Mouse (Mus musculus) embryonic facial prominence, embryonic 10.5 days (tissue): ENCODE measurements around the gene Dnmt1. TPM values are rescaled to one million over a fixed set of nuclear protein-coding genes. Genes with fewer than 3 reads are reported as not detected.

Experiments
- DNase-seq: peaks from one replicate; pipeline ENCODE4 v3.0.0-alpha.2; 2017; ENCODE audit warnings: low spot score
- H3K27ac ChIP-seq: fragments of 300-500 bp; sonication (generic); replicated peaks from 2 replicates; pipeline ENCODE4 v1.5.1; 2016; ENCODE audit warnings: mild to moderate bottlenecking
- H3K27me3 ChIP-seq: fragments of 300-500 bp; sonication (generic); replicated peaks from 2 replicates; pipeline ENCODE4 v1.6.1; 2016; ENCODE audit warnings: low read depth, mild to moderate bottlenecking; ENCODE audit not compliant: poor library complexity, severe bottlenecking
- H3K36me3 ChIP-seq: fragments of 300-500 bp; sonication (generic); replicated peaks from 2 replicates; pipeline ENCODE4 v1.6.1; 2016; ENCODE audit warnings: mild to moderate bottlenecking, moderate library complexity
- H3K4me1 ChIP-seq: fragments of 300-500 bp; sonication (generic); 2 replicates; pipeline ENCODE4 v1.6.1; 2016
- H3K4me3 ChIP-seq: fragments of 300-500 bp; sonication (generic); 2 replicates; pipeline ENCODE4 v1.5.1; 2016; ENCODE audit warnings: mild to moderate bottlenecking, moderate library complexity
- H3K9me3 ChIP-seq: fragments of 300-500 bp; sonication (generic); 2 replicates; pipeline ENCODE4 v1.6.1; 2016; ENCODE audit warnings: mild to moderate bottlenecking
- WGBS: fragments of 180-500 bp; shearing (Covaris S2); methylation state at CpG from one replicate; pipeline ENCODE4 v1.1.7; 2016; 5-methylcytosine and 5-hydroxymethylcytosine counted together
- polyA plus RNA-seq: library from polyadenylated mRNA; unstranded; fragments of >200 nt; fragmentation: Nextera tagmentation; extraction: Ambion mirVana; gene quantifications from 2 replicates; pipeline ENCODE4 v1.2.1, GENCODE M21; 2016

The Dnmt1 gene
- polyA plus RNA-seq, 1 experiment from 2014 or later = 168 TPM

GRCm38 (mm10) chr9:20950419-20950818, 9.3 kb downstream of the Dnmt1 start:
- Histone ChIP-seq H3K4me3 (peak overlapping the region; percentile 97; the same call in 1 of the 2 replicates), H3K27me3 (no peaks in the 10 kb centered on the region), H3K27ac (no peak overlapping the region)

GRCm38 (mm10) chr9:20946066-20946880, 13.4 kb downstream of the Dnmt1 start:
- Histone ChIP-seq H3K36me3 (peaks cover 80% of the 10 kb centered on the region), H3K4me3 (no peak overlapping the region), H3K27me3 (no peaks in the 10 kb centered on the region), H3K9me3 (no peaks in the 10 kb centered on the region), H3K4me1 (peaks cover 47% of the 10 kb centered on the region), H3K27ac (no peak overlapping the region)
- 87% methylated on average over 16 of the region's 16 CpGs for WGBS
- DNase-seq = no peak

More at GRCm38 (mm10) chr9:20950419-20950818, 9.3 kb downstream of the Dnmt1 start:
- H3K36me3 ChIP-seq = peaks cover 51% of the 10 kb centered on the region
- H3K4me1 ChIP-seq = peaks cover 35% of the 10 kb centered on the region
- no peak for DNase-seq
- H3K9me3 ChIP-seq = no peaks in the 10 kb centered on the region

GRCm38 (mm10) chr9:20944697-20945370, 14.9 kb downstream of the Dnmt1 start:
- Histone ChIP-seq H3K4me3 (peak overlapping the region; percentile 21; the same call in 1 of the 2 replicates), H3K27ac (0 out of 2 replicates have a peak overlapping the region, but pooled peaks have one; percentile 21), H3K27me3 (no peaks in the 10 kb centered on the region), H3K9me3 (no peaks in the 10 kb centered on the region), H3K4me1 (peaks cover 36% of the 10 kb centered on the region), H3K36me3 (peaks cover 86% of the 10 kb centered on the region)
- WGBS = 62% methylated on average over 4 of the region's 4 CpGs
- no peak for DNase-seq

DNA sequence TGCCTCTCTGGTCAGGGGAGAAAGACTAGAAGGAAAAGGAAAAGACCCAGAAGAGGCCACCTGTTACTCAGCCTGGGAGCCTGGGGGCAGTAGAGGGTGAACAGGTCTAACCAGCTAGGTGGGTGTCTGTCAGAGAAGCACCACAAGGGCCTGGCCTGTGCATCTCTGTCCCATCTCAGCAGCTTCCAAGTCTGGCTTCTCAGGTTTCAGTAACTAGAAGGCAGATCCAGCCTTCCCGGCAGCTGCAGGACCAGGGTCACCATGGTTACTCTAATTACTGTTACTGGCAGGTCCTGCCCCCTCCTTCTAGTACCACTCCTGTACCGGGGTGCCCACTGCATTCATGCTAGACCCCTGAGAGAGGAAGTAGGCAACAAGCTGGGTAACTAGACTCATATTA, 15.8 kb downstream of the Dnmt1 start:
- Histone ChIP-seq H3K9me3 (no peaks in the 10 kb centered on the region), H3K4me3 (peak overlapping the region; percentile 21), H3K4me1 (peaks cover 32% of the 10 kb centered on the region), H3K36me3 (peaks cover 86% of the 10 kb centered on the region), H3K27me3 (no peaks in the 10 kb centered on the region), H3K27ac (peak overlapping the region; percentile 49)
- WGBS = 10% methylated on average over 2 of the region's 2 CpGs
- peak; percentile 73 for DNase-seq

DNA sequence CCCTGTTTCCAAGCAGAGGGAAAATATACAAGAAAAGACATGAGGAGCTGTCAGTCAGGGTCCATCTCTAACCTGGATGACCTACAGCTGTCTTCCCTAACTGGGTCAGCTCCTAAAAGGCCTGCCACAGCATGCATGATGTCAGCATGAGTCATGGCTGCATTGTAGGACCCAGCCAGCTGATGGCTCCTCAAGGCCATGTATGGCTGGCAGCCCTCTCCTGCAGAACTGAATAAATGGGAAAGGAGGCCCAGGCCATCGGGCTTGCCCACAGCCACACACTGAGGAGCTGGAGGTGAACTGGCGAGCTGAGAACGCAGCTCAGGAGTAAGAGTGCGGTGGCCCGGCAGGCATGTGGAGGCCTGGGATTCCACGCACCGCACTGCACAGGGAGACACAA, 16.3 kb downstream of the Dnmt1 start:
- peak overlapping the region; percentile 49 for H3K27ac ChIP-seq
- H3K27me3 ChIP-seq = no peaks in the 10 kb centered on the region
- 85% methylated on average over 7 of the region's 7 CpGs for WGBS
- H3K4me3 ChIP-seq = peak overlapping the region; percentile 21; the same call in 1 of the 2 replicates
- peaks cover 86% of the 10 kb centered on the region for H3K36me3 ChIP-seq
- no peak for DNase-seq
- peaks cover 30% of the 10 kb centered on the region for H3K4me1 ChIP-seq
- no peaks in the 10 kb centered on the region for H3K9me3 ChIP-seq

DNA sequence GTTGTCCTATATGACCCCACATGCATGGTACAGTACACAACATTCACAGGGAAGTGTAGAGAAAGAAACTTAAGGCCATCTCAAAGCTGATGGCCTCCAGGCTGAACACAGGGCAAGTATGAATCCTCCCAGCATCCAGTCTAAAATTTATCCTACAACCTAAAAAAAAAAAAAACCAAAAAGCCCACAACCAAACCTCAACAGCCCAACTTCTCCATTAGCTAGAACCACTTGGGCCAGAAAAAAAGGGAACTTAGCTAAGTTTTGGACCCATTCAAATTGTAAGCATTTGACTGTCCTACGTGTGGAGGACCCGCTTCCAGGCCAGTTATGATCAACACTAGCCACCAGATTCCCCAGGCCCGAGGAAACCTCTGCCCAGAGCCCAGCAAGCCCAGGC, 36.4 kb downstream of the Dnmt1 start:
- H3K4me1 ChIP-seq = no peaks in the 10 kb centered on the region
- H3K27me3 ChIP-seq = no peaks in the 10 kb centered on the region
- no peak overlapping the region for H3K27ac ChIP-seq
- no peak overlapping the region for H3K4me3 ChIP-seq
- H3K9me3 ChIP-seq = no peaks in the 10 kb centered on the region
- WGBS = 88% methylated on average over 3 of the region's 3 CpGs
- DNase-seq = no peak
- peaks cover 100% of the 10 kb centered on the region for H3K36me3 ChIP-seq

DNA sequence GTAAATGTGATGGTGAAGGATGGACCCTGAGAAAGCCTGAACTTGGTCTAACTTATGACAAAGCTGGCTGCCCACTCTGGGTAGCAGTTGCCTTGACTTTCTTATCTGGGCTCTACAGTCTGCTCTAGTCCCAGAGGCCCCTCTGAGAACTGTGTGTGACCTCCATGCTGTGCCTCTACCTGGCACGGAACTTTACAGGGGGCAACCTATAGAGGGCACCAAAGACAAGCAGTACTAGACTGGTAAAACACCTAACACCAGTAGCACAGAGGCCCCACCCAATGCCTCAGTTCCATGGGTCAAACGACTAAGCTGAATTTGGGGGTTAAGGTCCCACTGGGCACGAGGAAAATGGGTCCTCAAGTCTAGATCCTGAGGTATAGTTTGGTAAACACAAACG, 43.5 kb downstream of the Dnmt1 start:
- DNase-seq = no peak
- no peaks in the 10 kb centered on the region for H3K9me3 ChIP-seq
- H3K4me1 ChIP-seq = no peaks in the 10 kb centered on the region
- no peak overlapping the region for H3K4me3 ChIP-seq
- H3K27me3 ChIP-seq = no peaks in the 10 kb centered on the region
- peaks cover 100% of the 10 kb centered on the region for H3K36me3 ChIP-seq
- WGBS = 82% methylated on average over 4 of the region's 4 CpGs
- H3K27ac ChIP-seq = no peak overlapping the region

GRCm38 (mm10) chr9:20909948-20910347, 49.7 kb downstream of the Dnmt1 start:
- WGBS = 94% methylated on average over 9 of the region's 9 CpGs
- Histone ChIP-seq H3K27me3 (no peaks in the 10 kb centered on the region), H3K4me3 (no peak overlapping the region), H3K9me3 (no peaks in the 10 kb centered on the region), H3K4me1 (no peaks in the 10 kb centered on the region), H3K27ac (no peak overlapping the region), H3K36me3 (peaks cover 100% of the 10 kb centered on the region)
- DNase-seq = no peak

DNA sequence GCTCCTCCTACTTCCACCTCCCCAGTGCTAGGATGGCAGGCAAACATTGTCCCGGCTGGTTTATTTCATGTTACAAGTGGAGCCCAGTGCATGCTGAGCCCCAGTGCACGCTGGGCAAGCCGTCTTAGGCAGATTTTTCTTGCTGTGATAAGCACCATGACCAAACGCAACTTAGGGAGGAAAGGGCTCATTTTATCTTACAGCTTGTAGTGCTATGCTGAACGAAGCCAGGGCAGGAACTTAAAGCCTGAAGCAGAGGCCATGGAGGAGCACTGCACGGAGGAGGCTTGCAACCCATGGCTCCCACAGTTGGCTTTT, 57.6 kb downstream of the Dnmt1 start:
- peaks cover 16% of the 10 kb centered on the region for H3K4me1 ChIP-seq
- H3K9me3 ChIP-seq = no peaks in the 10 kb centered on the region
- WGBS = 49% methylated on average over 6 of the region's 6 CpGs
- 0 out of 2 replicates have a peak overlapping the region, but pooled peaks have one; percentile 30 for H3K27ac ChIP-seq
- no peak for DNase-seq
- no peaks in the 10 kb centered on the region for H3K27me3 ChIP-seq
- H3K4me3 ChIP-seq = no peak overlapping the region
- peaks cover 42% of the 10 kb centered on the region for H3K36me3 ChIP-seq

- peaks cover 42% of the 10 kb centered on the region for H3K36me3 ChIP-seq
- H3K27ac ChIP-seq = 0 out of 2 replicates have a peak overlapping the region, but pooled peaks have one; percentile 30
- DNase-seq = no peak
- H3K4me3 ChIP-seq = no peak overlapping the region
- H3K9me3 ChIP-seq = no peaks in the 10 kb centered on the region
- H3K27me3 ChIP-seq = no peaks in the 10 kb centered on the region
- 20% methylated on average over 13 of the region's 13 CpGs for WGBS
- H3K4me1 ChIP-seq = peaks cover 21% of the 10 kb centered on the region
These were observed 58.1 kb downstream of the Dnmt1 start for GRCm38 (mm10) chr9:20901466-20902173.

DNA sequence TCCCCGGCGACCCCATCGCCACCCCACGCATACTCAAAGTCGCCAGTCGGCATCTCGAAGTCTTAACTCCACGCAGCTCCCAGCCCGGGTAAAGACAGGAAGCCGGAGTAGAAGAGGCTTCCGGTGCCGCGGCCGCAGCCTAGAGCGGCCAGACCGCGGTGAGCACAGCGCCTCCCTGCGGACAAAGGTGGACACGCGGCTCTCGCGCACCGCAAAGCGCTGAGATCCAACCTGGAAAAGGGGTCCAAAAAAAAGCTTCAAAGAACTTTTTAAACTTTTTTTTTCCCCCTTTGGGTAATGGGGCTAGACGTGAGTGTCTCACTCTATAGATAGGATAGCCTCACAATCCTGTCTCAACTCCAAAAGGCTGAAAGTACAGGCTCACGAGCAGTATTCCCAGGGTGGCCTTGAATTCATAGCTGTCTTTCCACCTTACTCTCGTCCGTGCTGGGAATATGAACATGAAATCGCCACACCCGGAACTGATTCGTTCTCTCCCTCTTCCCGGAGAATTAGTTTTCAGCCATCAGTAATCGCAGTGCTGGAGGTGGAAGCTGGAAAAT, 61.1 kb downstream of the Dnmt1 start, which contains the start of gene Eif3g:
TSS of gene Eif3g (minus strand) at position 113 of the 563 bp plus-strand sequence.
- H3K27me3 ChIP-seq = no peaks in the 10 kb centered on the region
- H3K4me1 ChIP-seq = peaks cover 21% of the 10 kb centered on the region
- peaks cover 42% of the 10 kb centered on the region for H3K36me3 ChIP-seq
- peak within 1 kb of the TSS; percentile 90 for H3K27ac ChIP-seq
- peak; percentile 89 for DNase-seq
- peak within 1 kb of the TSS; percentile 99 for H3K4me3 ChIP-seq
- H3K9me3 ChIP-seq = no peaks in the 10 kb centered on the region
- 6% methylated on average over 34 of the region's 34 CpGs for WGBS
